Mouse (Mus musculus) brown adipose tissue, adult 24 weeks (tissue): ENCODE data around the gene Nr1h2. TPM values are rescaled to one million over a fixed set of nuclear protein-coding genes. Genes with fewer than 3 reads are reported as not detected.

Source experiments
- H3K27ac ChIP-seq: fragments of 200-500 bp; replicated peaks from 2 replicates; pipeline ENCODE4 v1.5.1; 2012; ENCODE audit warnings: low read depth, mild to moderate bottlenecking, low read length
- H3K4me1 ChIP-seq: fragments of 200-500 bp; 2 replicates; pipeline ENCODE4 v1.6.1; 2012; ENCODE audit warnings: low read length, mixed read lengths; ENCODE audit not compliant: control insufficient read depth, insufficient read depth, insufficient read length
- H3K4me3 ChIP-seq: fragments of 200-500 bp; 2 replicates; pipeline ENCODE4 v1.5.1; 2012; ENCODE audit warnings: low read depth, mild to moderate bottlenecking, low read length, moderate library complexity; ENCODE audit not compliant: insufficient read depth
- polyA plus RNA-seq: library from polyadenylated mRNA; stranded (reverse); fragments of >200 nt; gene quantifications from 2 replicates; pipeline ENCODE4 v1.2.4, GENCODE M21; 2012; ENCODE audit not compliant: missing spikeins, insufficient read depth, insufficient read length

Gene Nr1h2
- polyA plus RNA-seq, 1 experiment, result 54.3 TPM

GRCm38 (mm10) chr7:44520990-44521389 lies 32.8 kb downstream of the Nr1h2 start:
- Histone ChIP-seq H3K4me1 (peaks cover 4% of the 10 kb centered on the region; the same call in 1 of the 2 replicates), H3K27ac (no peak overlapping the region), H3K4me3 (no peak overlapping the region)

GRCm38 (mm10) chr7:44519240-44519913 lies 34.4 kb downstream of the Nr1h2 start:
- Histone ChIP-seq H3K4me1 (no peaks in the 10 kb centered on the region), H3K4me3 (no peak overlapping the region), H3K27ac (no peak overlapping the region)

GRCm38 (mm10) chr7:44507491-44507890 lies 46.3 kb downstream of the Nr1h2 start:
- Histone ChIP-seq H3K27ac (no peak overlapping the region), H3K4me3 (no peak overlapping the region), H3K4me1 (no peaks in the 10 kb centered on the region)

- no peaks in the 10 kb centered on the region for H3K4me1 ChIP-seq
- no peak overlapping the region for H3K27ac ChIP-seq
- no peak overlapping the region for H3K4me3 ChIP-seq
Measured at GRCm38 (mm10) chr7:44501563-44502115, 52.1 kb downstream of the Nr1h2 start.

GRCm38 (mm10) chr7:44500046-44500445 lies 53.7 kb downstream of the Nr1h2 start:
- H3K4me1 ChIP-seq, result peaks cover 7% of the 10 kb centered on the region
- no peak overlapping the region for H3K4me3 ChIP-seq
- H3K27ac ChIP-seq, result no peak overlapping the region

Other genes starting within 250 kb of the Nr1h2 start
- 1.4 and 1.8 TPM in 2 replicates for gene Clec11a, start 247.0 kb downstream of the Nr1h2 start, polyA plus RNA-seq
- gene Shank1, start 243.7 kb downstream of the Nr1h2 start, polyA plus RNA-seq, result 0.59 and 1.0 TPM in 2 replicates
- 3.2 and 4.9 TPM in 2 replicates for gene Syt3, start 169.8 kb downstream of the Nr1h2 start, polyA plus RNA-seq
- gene 1700008O03Rik, start 168.1 kb downstream of the Nr1h2 start, polyA plus RNA-seq, result not detected in 2 replicates
- not detected in 2 replicates for gene Lrrc4b, start 124.9 kb downstream of the Nr1h2 start, polyA plus RNA-seq
- gene Aspdh, start 88.6 kb downstream of the Nr1h2 start, polyA plus RNA-seq, result not detected in 2 replicates
- gene Josd2, start 86.0 kb downstream of the Nr1h2 start, polyA plus RNA-seq, result 25.2 and 29.4 TPM in 2 replicates
- 80.2 and 97.6 TPM in 2 replicates for gene Emc10, start 57.4 kb downstream of the Nr1h2 start, polyA plus RNA-seq
- 3.2 and 3.6 TPM in 2 replicates for gene Fam71e1, start 57.4 kb downstream of the Nr1h2 start, polyA plus RNA-seq
- gene Mybpc2, start 29.3 kb downstream of the Nr1h2 start, polyA plus RNA-seq, result 10.9 and 25.7 TPM in 2 replicates
- gene Spib, start 21.9 kb downstream of the Nr1h2 start, polyA plus RNA-seq, result not detected in 2 replicates
- 2.6 and 3.9 TPM in 2 replicates for gene Pold1, start 5.1 kb downstream of the Nr1h2 start, polyA plus RNA-seq
- 0.96 TPM in 1 of 2 replicates, not detected in the other for gene Napsa, start 18.4 kb upstream of the Nr1h2 start, polyA plus RNA-seq
- 0.83 TPM in 1 of 2 replicates, not detected in the other for gene Kcnc3, start 36.7 kb upstream of the Nr1h2 start, polyA plus RNA-seq
- gene Myh14, start 116.9 kb upstream of the Nr1h2 start, polyA plus RNA-seq, result 6.8 and 7.3 TPM in 2 replicates
- gene Izumo2, start 154.8 kb upstream of the Nr1h2 start, polyA plus RNA-seq, result not detected in 2 replicates
- gene Vrk3, start 194.5 kb upstream of the Nr1h2 start, polyA plus RNA-seq, result 10.9 and 19.7 TPM in 2 replicates
- gene Zfp473, start 197.1 kb upstream of the Nr1h2 start, polyA plus RNA-seq, result not detected in 2 replicates